Mouse (Mus musculus) left cerebral cortex, adult 18-20 months (tissue): ENCODE results near the gene 4932414N04Rik. TPM values are rescaled to one million over a fixed set of nuclear protein-coding genes. Genes with fewer than 3 reads are reported as not detected.
A peak's percentile ranks its signal among the peaks of the same experiment; 100 is the strongest.
"Not testable (repeated sequence)": the region's sequence is repeated elsewhere in the genome, so short reads cannot be mapped to it uniquely, and the experiment has no call there.

Source experiments
- DNase-seq, 2 experiments: peaks; one replicate each; pipeline ENCODE4 v3.0.0; 2021 to 2022; ENCODE audit warnings: low spot score in 2 of 2, mixed read lengths in 1 of 2
- long read RNA-seq, 2 experiments: library from polyadenylated mRNA; stranded (forward); transcript quantifications; one replicate each; pipeline ENCODE4 v2.0.0; 2021
- total RNA-seq, 2 experiments: library from RNA; stranded (reverse); gene quantifications; 2 replicates each; pipeline ENCODE4 v1.2.3; 2021

The 4932414N04Rik gene
- total RNA-seq = not detected
- long read RNA-seq, experiment 1 = 0 reads
- long read RNA-seq, experiment 2 = 0 reads

DNA sequence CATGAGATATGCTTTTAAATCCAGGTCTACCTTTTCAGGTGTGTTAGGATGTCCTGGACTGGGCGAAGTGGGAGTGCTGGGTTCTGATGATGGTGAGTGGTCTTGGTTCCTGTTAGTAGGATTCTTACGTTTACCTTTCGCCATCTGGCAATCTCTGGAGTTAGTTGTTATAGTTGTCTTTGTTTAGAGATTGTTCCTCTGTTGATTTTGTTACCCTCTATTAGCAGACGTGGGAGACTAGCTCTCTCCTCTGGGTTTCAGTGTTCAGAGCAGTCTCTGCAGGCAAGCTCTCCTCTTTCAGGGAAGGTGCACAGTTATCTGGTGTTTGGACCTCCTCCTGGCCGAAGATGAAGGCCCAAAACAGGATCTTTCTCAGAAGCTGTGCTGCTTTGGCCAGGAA lies at the start of gene 4932414N04Rik:
TSS of gene 4932414N04Rik (plus strand) at position 301 of the 400 bp plus-strand sequence.
- not testable (repeated sequence) for DNase-seq

DNA sequence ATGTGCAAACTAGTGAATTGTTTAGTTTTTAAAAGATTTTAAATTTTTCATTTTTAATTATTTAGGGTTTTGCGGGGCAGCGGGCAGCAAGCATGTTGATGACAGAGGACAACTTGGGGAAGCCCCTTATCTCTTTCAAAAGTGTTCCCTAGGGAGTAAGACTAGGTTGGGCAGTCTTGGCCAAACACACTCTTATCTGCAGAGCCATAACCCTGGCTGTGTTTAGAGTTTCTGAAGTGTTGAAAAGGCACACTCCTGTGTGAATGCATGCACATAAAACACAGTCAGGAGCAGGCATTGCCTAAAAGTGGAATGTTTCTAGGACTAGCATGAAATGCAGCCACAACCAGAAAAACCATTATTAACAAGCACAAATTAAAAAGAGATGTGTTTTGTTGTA lies 75.9 kb downstream of the 4932414N04Rik start:
- no peak for DNase-seq

DNA sequence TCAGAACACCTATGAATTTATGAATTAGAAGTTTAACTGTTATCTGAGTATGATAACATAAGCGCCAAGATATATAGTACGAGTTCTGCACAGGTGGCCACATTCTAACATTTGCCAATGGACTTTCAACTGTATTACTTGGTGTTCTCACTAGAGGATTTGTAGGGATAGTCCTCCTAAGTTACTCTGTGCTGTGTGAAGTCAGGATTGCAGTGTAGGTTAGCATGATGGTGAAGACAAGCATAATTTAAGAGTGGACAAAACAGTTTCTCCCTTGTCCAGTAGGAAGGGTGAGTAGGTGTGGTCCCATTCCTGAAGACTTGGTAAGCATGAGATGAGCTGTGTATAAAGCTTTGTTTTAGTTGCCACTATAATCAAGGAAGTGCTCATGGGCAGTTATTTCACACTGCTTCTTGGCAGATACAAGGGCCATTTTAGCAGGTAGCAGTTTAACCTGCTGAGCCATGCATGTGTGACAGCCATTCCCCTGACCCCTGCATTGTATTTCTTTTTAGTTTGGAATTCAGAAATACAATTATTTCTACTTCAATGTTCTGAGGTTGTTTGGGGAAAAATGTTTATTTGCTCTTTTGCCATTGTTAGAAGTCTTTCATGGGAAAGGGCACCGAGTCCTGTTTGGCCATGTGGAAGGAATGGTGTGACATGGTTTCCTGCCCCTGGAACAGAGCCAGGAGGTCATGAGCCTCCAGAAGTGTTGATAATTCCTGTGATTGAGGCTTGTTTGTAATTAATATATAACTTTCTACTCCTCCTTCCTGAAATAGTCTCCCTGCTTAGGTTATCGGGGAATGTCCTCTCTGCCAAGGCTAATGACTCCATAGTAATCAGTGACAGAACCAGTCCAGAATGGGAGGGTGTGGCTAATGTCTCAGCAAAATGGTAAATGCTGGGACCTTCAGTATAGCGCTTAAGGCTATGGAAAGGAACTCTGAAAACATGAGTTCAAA lies 83.8 kb downstream of the 4932414N04Rik start:
- DNase-seq = no peak

DNA sequence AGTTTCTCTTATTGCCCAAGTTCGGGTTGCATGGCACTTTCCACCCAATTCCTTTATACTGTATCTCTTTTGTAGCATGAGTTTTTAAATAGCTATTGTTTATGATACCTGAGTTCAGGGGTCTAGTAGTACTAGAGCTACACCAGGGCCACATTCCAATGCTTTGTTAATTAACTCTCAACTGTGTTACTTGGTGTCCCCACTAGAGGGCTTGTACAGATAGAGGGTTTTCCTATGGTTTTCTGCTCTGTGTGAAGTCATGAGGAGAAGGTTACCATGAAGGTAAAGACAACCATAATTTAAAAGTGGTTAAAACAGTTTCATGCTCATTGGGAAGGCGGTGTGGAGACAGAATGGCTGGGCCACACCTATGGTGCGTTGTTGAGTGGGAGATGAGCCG lies 88.3 kb downstream of the 4932414N04Rik start:
- DNase-seq = no peak

DNA sequence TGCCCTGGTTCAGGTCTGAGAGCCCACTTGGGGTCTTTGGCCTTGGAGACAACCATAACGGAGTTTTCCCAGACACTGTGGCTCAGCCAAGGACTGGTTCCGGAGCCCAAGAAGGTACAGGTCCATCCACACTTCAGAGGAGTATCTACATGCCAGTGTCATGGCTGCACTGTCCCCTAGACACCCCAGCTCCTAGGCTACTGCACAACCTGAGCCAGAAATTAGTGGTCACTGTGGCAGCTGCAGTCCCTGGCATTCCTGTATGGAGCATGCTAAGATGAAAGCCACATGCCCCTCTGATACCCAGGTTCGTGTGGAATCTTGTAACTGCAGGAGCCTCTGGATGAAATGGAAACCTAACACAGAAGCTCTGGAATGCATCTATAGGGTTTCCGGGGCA lies 99.9 kb downstream of the 4932414N04Rik start:
- DNase-seq = no peak

DNA sequence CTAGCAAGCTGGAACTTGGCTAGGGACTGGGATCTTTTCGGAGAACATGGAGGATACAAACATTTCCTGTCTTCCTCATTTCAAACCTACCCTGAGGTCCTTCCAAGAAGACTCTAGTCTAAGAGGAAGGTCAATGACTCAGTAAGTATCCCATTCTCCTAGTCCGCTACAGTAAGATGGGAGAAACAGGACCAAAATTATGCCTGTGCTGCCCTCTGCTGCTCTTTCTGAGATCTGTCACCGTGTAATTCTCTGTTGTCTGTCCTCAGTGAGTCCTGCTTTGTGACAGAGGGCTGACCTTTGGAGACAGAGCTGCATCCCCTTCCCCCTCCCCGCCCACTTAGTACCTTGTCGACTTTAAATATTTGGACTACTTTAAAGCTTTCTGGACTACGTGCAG lies 100.5 kb downstream of the 4932414N04Rik start:
- DNase-seq = peak; percentile 45

DNA sequence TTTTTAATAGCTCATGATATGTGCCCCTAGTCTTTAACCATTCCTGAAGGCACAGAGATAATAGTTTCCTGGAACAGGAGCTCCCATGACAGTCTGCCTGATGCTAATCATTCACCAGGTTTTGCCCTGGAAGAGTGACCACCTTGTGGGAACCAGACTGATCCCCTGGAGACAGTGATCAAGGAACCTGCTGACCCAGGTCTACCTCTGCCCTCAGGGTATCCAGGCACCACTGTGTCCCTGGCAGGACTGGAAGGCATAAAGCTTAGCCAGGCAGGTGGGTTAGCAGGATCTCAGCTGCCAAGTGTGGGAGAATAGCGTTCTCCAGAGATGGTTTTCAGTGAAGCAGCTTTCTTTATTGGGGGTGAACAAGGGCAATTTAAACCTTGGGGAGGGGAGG lies 109.1 kb downstream of the 4932414N04Rik start:
- no peak for DNase-seq

DNA sequence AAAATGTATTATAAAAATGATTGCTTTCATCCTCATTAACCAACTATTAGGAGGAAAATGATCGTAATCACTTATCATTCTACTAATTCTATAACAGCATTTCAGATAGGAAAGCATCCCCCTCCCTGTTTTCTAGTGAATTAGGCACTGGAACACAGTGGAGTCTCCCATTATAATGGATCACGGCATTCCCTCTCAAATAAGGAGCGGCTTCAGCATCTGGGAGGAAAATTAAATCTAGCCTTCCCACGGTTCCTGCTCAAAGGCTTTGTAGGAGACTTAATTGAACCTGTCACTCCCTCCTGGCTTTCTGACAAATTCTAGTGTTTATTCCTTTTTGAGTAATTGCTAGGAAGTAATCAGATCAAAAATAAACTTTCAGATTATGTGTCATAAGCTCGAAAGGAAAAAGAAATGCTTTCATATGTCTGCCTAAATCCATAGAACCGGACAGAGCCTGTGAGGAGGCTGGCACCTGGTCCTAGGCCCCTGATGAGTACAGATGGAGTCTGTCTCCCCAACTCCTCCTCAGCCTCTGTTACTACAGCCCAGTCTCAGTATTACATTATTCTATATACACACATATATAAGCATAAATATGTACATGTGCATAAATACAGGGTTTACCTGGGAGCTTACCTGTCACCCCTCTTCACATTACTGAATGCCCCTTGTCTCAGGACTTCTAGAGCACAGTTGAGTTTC lies 111.1 kb downstream of the 4932414N04Rik start:
- no peak for DNase-seq

DNA sequence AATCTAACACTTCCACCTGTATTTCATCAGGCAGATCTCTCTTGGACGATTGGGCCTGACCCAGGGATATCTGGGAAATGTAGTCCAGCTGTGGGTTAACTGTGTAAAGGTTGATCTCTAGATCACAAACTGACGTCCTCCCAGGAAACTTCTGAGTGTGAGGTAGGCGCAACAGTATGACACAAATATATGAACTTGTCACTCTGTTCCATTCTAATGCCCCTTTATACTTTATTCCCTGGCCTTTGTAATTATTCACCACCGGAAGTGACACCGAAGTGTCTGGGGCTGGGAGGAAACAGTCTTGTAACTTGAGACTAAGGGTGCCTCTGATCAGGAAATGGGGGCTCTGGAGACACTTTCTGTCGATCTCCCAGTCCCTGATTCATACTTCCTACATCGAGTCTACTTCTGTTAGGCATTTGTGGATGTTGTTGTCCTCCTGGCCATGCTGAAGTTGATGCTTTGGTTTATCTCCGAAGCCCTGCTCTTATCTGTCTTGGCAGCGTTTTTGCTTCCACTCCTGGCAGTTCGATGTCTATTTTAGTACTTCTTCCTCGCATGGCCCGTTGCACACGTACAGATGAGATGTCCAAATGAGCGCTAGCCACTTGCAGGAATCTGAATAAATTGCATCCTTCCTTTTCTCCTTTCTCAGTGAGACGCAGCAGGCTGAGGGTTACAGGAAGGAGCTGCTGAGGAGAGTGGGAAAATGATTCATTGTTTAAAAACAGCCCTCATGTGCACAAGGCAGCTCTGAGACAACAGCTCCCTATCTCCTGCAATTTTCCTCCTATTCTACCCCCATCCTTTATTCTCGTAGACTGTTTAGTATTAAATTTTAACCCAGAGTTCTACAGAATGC lies 126.2 kb downstream of the 4932414N04Rik start:
- peak; percentile 6 to 12 for DNase-seq

DNA sequence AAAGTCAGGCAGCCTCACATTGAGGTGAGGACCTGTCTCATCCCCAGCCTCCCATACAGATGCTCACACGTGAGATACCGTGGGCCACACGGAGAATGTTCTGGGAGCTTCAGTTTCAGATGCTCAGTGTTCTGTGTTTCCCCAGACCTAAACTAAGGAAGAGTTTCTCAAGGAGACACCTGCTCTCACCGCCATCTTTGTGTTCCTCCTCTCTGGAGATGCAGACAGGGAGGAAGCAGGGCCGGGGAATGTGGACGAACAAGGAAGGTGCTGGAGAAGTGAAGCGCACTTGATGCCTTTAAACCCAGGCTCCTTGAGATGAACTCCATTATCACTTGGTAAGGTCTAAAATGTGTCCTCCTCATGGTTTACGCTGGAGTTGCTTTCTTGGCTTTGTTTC lies 127.4 kb downstream of the 4932414N04Rik start:
- not testable (repeated sequence) for DNase-seq

DNA sequence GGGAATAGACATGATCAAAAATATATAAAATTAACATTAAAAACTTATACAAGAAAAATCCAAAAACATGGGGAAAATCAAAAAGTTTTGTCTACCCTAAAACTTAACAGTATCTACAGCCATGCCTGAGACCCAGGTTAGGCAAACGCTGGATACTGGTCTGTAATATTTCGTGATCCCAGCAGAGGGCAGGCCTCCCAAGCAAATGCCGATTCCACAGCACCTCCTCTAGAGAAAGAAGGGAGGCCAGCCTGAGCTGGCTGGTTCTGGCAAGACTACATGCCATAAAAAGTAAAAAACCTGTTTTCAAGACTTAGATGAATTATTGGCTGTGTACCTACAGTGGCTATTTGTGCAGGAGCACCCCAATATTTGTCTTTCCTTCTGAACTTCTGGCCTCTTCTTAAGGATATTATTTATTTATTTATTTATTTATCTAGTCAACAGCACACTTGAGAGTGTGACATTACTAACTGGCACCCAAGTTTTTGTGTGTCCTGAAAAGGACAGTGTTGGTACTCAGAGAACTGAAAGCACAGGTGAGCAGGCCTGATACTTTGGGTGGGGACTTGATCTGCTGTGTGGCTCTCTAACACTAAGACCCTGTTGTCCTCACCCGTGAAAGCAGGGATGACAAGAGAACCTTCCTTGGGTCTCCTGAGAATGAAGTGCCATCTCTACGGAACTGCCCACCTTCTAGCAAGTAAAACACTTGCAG lies 128.6 kb downstream of the 4932414N04Rik start:
- peak; percentile 82 to 90 for DNase-seq

DNA sequence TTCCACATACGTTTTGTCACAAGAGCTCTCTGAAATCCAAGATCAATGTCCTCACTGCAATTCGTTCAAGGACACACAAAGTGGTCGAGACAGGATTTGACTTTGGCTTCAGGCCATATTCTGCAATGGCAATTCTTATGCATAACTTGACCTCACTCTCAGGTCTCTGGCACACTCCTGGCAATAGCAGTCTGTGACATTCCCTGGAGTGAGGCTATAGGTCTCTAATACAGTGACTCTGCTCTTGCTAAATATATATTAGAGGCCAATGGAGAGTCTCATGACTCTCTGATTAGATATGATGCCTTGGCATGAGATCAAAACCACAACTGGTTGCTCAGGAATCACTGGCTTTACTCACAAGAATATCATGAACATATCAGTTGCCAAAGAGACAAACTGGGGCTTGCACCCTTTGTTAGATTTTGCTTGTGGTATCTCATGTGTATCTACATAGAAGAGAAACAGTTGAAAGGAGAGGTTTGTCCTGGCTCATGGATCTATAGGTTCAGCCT lies 130.9 kb downstream of the 4932414N04Rik start:
- DNase-seq = no peak

DNA sequence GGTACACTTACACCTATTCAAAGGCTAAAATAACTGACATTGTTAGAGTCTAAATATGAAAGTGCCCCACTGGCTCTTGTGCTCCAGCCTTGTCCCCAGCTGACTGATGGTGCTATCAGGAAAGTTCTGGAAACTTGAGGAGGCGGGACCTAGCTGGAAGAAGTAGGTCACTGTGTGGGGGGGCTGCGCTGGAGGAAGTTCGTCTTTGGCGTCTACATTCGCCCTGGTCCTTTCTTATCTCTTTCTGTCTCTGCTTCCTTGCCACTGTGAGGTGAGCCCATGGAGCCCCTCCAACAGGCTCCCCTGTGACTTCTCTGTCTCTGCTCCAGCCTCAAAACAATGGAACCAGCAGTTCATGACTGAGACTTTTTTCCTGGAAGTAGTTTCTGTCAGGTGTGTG lies 136.0 kb downstream of the 4932414N04Rik start:
- DNase-seq = no peak

DNA sequence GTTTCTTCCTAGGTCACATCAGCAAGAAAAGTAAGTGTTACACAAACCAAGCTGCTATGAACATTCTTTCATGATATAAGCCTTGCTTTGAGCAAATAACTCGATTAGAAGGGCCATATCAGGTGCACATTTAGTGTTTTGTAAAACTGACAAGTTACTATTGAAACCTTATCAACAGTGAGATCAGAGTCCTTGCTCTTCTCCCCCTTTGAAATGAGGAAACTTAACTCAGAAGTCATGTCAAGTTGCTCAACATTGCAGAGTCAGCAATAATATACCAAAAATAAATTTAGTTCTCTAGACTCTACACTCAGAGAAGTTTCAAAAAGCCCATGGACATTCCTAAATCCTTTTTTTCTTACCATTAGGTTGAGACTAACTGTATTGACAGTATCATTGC lies 137.2 kb downstream of the 4932414N04Rik start:
- DNase-seq = no peak

DNA sequence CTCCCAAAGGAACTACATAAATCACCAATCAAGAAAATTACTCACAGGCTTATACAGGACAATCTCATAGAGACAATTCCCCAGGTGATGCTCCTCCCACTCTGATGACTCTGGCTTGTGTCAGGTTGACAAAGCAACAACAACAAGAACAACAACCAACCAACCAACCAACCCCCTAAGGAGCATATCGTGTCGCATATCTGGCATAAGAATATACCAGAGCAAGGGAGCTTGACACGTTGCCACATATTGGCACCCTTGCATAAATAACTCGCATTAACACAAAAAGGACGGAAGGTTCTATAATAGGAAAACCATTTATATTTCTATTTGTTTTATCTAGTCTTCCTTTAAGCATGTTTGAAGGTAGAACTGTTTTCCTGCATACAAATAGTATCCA lies 137.9 kb downstream of the 4932414N04Rik start:
- DNase-seq = no peak

DNA sequence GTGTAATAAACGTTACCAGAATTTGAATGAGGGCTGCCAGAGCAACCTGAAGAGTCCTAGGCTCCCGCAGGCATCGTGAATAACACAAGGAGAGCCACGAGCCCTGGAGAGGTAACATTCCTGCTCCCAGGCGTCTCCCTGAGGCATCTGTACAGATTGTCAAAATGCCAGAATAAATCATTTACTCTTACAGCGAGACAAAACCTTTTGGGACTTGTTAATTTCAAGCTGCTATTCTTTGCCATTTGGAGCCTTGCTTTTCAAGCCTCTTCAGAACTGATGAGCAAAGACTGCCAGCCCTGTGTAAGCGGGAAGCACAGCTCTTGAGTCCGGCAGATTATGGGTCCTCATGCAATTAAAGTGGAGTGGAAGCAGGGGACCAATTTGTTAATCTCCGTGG lies 138.3 kb downstream of the 4932414N04Rik start:
- DNase-seq = no peak

DNA sequence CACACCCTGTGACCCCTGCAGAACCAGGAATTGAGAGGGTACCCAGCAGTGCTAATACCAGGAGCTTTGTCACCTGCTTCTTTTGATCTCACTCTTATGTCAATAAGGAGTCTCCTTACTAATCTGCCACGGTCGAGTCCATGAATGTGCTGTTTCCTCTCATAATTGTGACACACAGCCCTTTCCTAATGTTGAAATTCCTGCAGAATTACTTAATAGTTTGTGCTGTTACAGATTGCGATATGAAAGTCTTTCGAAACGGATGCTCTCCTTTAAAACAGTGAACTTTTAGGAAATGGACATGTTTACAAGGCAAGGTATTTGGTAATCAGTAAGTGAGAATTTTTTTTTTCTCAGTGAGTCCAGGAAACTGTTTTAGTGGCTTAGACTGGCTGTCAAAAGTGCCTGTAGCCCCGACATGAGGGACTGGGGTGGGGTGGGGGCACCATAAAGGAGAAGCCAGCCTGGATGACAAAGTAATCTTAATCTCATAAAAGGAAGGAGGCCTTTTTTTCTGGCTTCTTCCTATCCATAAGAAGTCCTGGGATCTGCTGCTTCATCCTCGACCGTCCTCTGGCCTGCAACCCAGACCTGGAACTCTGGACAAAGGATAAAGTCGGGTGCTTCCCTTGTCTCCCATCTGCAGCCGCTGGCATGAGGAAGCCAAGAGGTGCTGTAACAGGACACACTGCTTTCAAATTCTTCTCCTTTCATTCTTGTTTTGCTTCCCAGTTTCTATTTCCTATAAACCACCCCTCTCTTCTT lies 139.9 kb downstream of the 4932414N04Rik start:
- DNase-seq = no peak

DNA sequence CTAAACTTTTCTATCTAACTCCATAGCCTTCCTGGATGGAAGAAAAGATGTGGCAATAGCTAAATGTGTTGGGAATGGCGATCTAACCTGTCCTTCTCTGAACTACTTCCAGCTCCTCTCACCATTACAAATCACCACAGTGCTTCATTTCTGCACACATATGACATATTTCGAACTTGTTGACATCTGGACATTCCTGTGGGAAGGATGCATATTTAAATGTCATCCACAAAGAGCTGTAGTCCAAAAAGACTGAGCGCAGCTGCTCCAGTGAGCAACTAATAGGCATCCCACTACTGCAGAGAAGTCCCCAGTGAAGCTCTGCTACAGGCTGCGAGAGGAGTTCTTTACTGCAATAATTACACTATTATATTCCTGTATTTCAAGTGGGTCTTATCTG lies 140.8 kb downstream of the 4932414N04Rik start:
- DNase-seq = no peak
